Mouse (Mus musculus): ENCODE data around the gene Olfr619. TPM values are rescaled to one million over a fixed set of nuclear protein-coding genes. Genes with fewer than 3 reads are reported as not detected.

The Olfr619 gene
- polyA plus RNA-seq (2015; fragmentation: Nextera tagmentation; extraction: Ambion mirVana), result not detected in 2 replicates

DNA sequence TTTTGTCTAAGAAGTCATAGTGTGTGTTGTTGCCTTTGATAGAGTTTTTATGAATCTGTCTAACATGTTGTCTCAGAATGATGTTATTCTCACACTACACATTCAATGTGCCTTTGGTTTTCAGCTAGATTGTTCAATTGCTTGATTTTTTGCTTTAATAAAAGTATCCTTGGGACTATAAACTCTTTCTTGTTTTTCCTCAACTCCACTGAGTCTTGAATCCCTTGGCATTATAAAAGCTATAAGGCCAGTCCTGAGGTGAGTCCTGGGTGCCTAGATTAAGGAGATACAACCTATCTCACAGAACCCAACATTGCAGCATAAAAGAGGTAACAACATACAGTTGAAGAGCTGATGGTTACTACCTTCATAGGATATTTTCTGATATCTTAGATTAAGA lies at the start of gene Olfr619:
Gene Olfr619 (plus strand): TSS at position 301 of the 400 bp plus-strand sequence.
- no peak for TF ChIP-seq CTCF (IDR thresholded peaks at IDR 0.05; ENCODE audit: low read depth)
- no peaks in the 10 kb centered on the region for H3K9me3 ChIP-seq (replicated peaks; ENCODE audit: low read length)
- no peak for ATAC-seq (replicated peaks; ENCODE audit: low FRiP score, low read depth)

DNA sequence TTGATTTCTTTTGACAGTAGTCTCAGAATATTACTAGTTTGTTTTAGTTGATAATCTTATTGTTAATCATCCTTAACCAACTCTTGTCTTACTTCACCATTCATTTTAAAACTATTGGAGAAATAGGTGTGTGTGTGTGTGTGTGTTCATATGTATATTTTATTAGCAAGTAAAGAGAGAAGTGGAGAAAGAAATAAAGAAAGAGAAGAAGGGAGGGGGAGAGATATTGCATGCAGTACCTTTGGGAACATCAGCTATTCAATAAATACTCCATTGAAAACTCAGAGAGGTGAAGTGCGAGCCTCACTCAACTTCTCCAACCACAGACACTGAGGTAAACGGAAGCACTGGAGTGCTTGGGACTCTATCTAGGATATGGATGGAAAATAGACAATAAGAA lies 44.6 kb upstream of the Olfr619 start, which contains the start of gene Olfr615:
Gene Olfr615 (plus strand): TSS at position 301 of the 400 bp plus-strand sequence.
- H3K9me3 ChIP-seq (replicated peaks; ENCODE audit: low read length), result no peaks in the 10 kb centered on the region
- H3K4me3 ChIP-seq (replicated peaks; ENCODE audit: low read depth, low read length), result no peak within 1 kb of the TSS
- no peak within 1 kb of the TSS for H3K27ac ChIP-seq
- no peak for DNase-seq (ENCODE audit: low spot score)
- H3K4me1 ChIP-seq (replicated peaks; ENCODE audit: insufficient read depth, low read length), result no peaks in the 10 kb centered on the region
- no peaks in the 10 kb centered on the region for H3K36me3 ChIP-seq (ENCODE audit: insufficient read depth, low read length)
- ATAC-seq (replicated peaks; ENCODE audit: low FRiP score, low read depth), result no peak
- H3K9ac ChIP-seq (ENCODE audit: low read depth, low read length), result no peak within 1 kb of the TSS
- WGBS, result 86% methylated on average over 2 of the region's 2 CpGs
- TF ChIP-seq CTCF (IDR thresholded peaks at IDR 0.05; ENCODE audit: low read depth), result no peak
- no peaks in the 10 kb centered on the region for H3K27me3 ChIP-seq (ENCODE audit: insufficient read depth, low read length)
- H3K4me2 ChIP-seq (ENCODE audit: low read length), result no peak within 1 kb of the TSS

More for the DNA sequence above, at the start of gene Olfr619:
- DNase-seq (ENCODE audit: low spot score), result no peak
- Histone ChIP-seq H3K27me3 (ENCODE audit: insufficient read depth, low read length) (no peaks in the 10 kb centered on the region), H3K4me3 (replicated peaks; ENCODE audit: low read depth, low read length) (no peak within 1 kb of the TSS), H3K27ac (no peak within 1 kb of the TSS), H3K9ac (ENCODE audit: low read depth, low read length) (no peak within 1 kb of the TSS), H3K4me2 (ENCODE audit: low read length) (no peak within 1 kb of the TSS), H3K36me3 (ENCODE audit: insufficient read depth, low read length) (no peaks in the 10 kb centered on the region), H3K4me1 (replicated peaks; ENCODE audit: insufficient read depth, low read length) (no peaks in the 10 kb centered on the region)

DNA sequence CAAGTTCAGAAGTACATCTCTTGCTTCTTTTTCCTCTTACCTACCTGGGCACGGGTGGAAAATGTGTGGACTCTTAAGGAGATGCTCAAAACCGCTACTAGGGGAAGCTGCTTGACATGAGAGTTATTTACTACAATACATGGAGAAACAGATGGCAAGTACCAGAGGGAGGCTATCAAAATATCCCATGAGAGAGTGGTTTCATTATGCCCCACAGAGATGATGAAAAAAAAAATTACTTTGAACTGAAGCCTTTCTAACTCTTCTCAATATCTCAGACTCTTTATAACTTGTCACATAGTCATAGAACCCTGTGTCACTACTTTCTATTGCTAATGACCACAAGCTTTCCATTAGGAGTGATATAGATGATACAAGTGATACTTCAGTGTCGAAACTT lies 31.3 kb upstream of the Olfr619 start, which contains the start of gene Olfr616:
Gene Olfr616 (minus strand): TSS at position 101 of the 400 bp plus-strand sequence.
- DNase-seq (ENCODE audit: low spot score) (no peak), ATAC-seq (replicated peaks; ENCODE audit: low FRiP score, low read depth) (no peak)
- H3K9ac ChIP-seq (ENCODE audit: low read depth, low read length), result no peak within 1 kb of the TSS
- no peaks in the 10 kb centered on the region for H3K27me3 ChIP-seq (ENCODE audit: insufficient read depth, low read length)
- no peak within 1 kb of the TSS for H3K4me2 ChIP-seq (ENCODE audit: low read length)
- no peaks in the 10 kb centered on the region for H3K4me1 ChIP-seq (replicated peaks; ENCODE audit: insufficient read depth, low read length)
- 83% methylated on average over 3 of the region's 3 CpGs for WGBS
- H3K27ac ChIP-seq, result no peak within 1 kb of the TSS
- no peaks in the 10 kb centered on the region for H3K9me3 ChIP-seq (replicated peaks; ENCODE audit: low read length)
- no peak within 1 kb of the TSS for H3K4me3 ChIP-seq (replicated peaks; ENCODE audit: low read depth, low read length)
- no peak for TF ChIP-seq CTCF (IDR thresholded peaks at IDR 0.05; ENCODE audit: low read depth)
- H3K36me3 ChIP-seq (ENCODE audit: insufficient read depth, low read length), result no peaks in the 10 kb centered on the region

- WGBS, result 84% methylated on average over 1 of the region's 1 CpGs
- Histone ChIP-seq H3K9me3 (replicated peaks; ENCODE audit: low read length) (no peaks in the 10 kb centered on the region), H3K27ac (no peak within 1 kb of the TSS), H3K9ac (ENCODE audit: low read depth, low read length) (no peak within 1 kb of the TSS), H3K27me3 (ENCODE audit: insufficient read depth, low read length) (no peaks in the 10 kb centered on the region), H3K4me3 (replicated peaks; ENCODE audit: low read depth, low read length) (no peak within 1 kb of the TSS), H3K36me3 (ENCODE audit: insufficient read depth, low read length) (no peaks in the 10 kb centered on the region), H3K4me1 (replicated peaks; ENCODE audit: insufficient read depth, low read length) (no peaks in the 10 kb centered on the region), H3K4me2 (ENCODE audit: low read length) (no peak within 1 kb of the TSS)
- TF ChIP-seq CTCF (IDR thresholded peaks at IDR 0.05; ENCODE audit: low read depth), result no peak
- no peak for ATAC-seq (replicated peaks; ENCODE audit: low FRiP score, low read depth)
- DNase-seq (ENCODE audit: low spot score), result no peak
Observed at GRCm38 (mm10) chr7:103572761-103573160, 27.6 kb upstream of the Olfr619 start, which contains the start of gene Olfr617. Olfr617 (plus strand) TSS chr7:103573061.

DNA sequence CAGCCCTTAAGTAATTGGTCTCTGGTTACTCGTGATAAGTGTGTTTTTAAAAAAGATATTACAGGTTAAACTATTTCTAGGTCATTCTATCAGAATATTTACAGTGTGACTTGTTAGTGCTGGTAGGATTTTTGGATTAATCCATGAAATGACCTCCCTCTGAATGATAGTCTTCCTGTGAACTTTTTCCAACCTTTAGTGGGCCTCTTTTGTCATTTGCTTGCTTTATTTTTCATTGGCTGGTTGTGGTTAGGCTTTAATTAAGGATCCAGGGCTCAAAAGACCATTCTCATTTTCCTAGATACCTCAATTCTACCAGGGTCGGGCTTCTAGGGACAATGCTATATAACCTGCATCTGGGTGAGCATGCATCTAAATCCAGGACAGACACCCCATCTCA lies 10.6 kb upstream of the Olfr619 start, which contains the start of gene Olfr618:
Gene Olfr618 (plus strand): TSS at position 301 of the 400 bp plus-strand sequence.
- Histone ChIP-seq H3K4me1 (replicated peaks; ENCODE audit: insufficient read depth, low read length) (no peaks in the 10 kb centered on the region), H3K9me3 (replicated peaks; ENCODE audit: low read length) (no peaks in the 10 kb centered on the region), H3K36me3 (ENCODE audit: insufficient read depth, low read length) (no peaks in the 10 kb centered on the region), H3K27ac (no peak within 1 kb of the TSS), H3K4me2 (ENCODE audit: low read length) (no peak within 1 kb of the TSS), H3K27me3 (ENCODE audit: insufficient read depth, low read length) (no peaks in the 10 kb centered on the region), H3K4me3 (replicated peaks; ENCODE audit: low read depth, low read length) (no peak within 1 kb of the TSS), H3K9ac (ENCODE audit: low read depth, low read length) (no peak within 1 kb of the TSS)
- TF ChIP-seq CTCF (IDR thresholded peaks at IDR 0.05; ENCODE audit: low read depth), result no peak
- ATAC-seq (replicated peaks; ENCODE audit: low FRiP score, low read depth) (no peak), DNase-seq (ENCODE audit: low spot score) (no peak)
- 62% methylated on average over 2 of the region's 2 CpGs for WGBS

- H3K4me3 ChIP-seq (replicated peaks; ENCODE audit: low read depth, low read length), result no peak overlapping the region
- no peaks in the 10 kb centered on the region for H3K9me3 ChIP-seq (replicated peaks; ENCODE audit: low read length)
- H3K36me3 ChIP-seq (ENCODE audit: insufficient read depth, low read length), result no peaks in the 10 kb centered on the region
- DNase-seq (ENCODE audit: low spot score) (no peak), ATAC-seq (replicated peaks; ENCODE audit: low FRiP score, low read depth) (no peak)
- WGBS, result 70% methylated on average over 2 of the region's 2 CpGs
- no peak overlapping the region for H3K4me2 ChIP-seq (ENCODE audit: low read length)
- H3K27ac ChIP-seq, result no peak overlapping the region
- H3K4me1 ChIP-seq (replicated peaks; ENCODE audit: insufficient read depth, low read length), result no peaks in the 10 kb centered on the region
- no peaks in the 10 kb centered on the region for H3K27me3 ChIP-seq (ENCODE audit: insufficient read depth, low read length)
- H3K9ac ChIP-seq (ENCODE audit: low read depth, low read length), result no peak overlapping the region
- TF ChIP-seq CTCF (IDR thresholded peaks at IDR 0.05; ENCODE audit: low read depth), result no peak
Observed at GRCm38 (mm10) chr7:103607425-103607824, 7.0 kb downstream of the Olfr619 start.

GRCm38 (mm10) chr7:103612434-103612833 lies 12.1 kb downstream of the Olfr619 start, which contains the start of gene Olfr620:
Olfr620 (minus strand) TSS chr7:103612534.
- no peak for TF ChIP-seq CTCF (IDR thresholded peaks at IDR 0.05; ENCODE audit: low read depth)
- H3K27ac ChIP-seq, result no peak within 1 kb of the TSS
- H3K36me3 ChIP-seq (ENCODE audit: insufficient read depth, low read length), result no peaks in the 10 kb centered on the region
- no peak within 1 kb of the TSS for H3K4me3 ChIP-seq (replicated peaks; ENCODE audit: low read depth, low read length)
- ATAC-seq (replicated peaks; ENCODE audit: low FRiP score, low read depth) (no peak), DNase-seq (ENCODE audit: low spot score) (no peak)
- no peak within 1 kb of the TSS for H3K9ac ChIP-seq (ENCODE audit: low read depth, low read length)
- no peak within 1 kb of the TSS for H3K4me2 ChIP-seq (ENCODE audit: low read length)
- 57% methylated on average over 2 of the region's 2 CpGs for WGBS
- no peaks in the 10 kb centered on the region for H3K4me1 ChIP-seq (replicated peaks; ENCODE audit: insufficient read depth, low read length)
- H3K27me3 ChIP-seq (ENCODE audit: insufficient read depth, low read length), result no peaks in the 10 kb centered on the region
- H3K9me3 ChIP-seq (replicated peaks; ENCODE audit: low read length), result no peaks in the 10 kb centered on the region
